Mouse (Mus musculus) intestine, embryonic 15.5 days (tissue): ENCODE results near the gene Atr. TPM values are rescaled to one million over a fixed set of nuclear protein-coding genes. Genes with fewer than 3 reads are reported as not detected.

ENCODE experiments used
- ATAC-seq: fragments of 200-750 bp; cut with Nextera tagmentation; 2 replicates; pipeline ENCODE4 v1.8.0; 2017; ENCODE audit warnings: moderate TSS enrichment, moderate library complexity
- H3K27ac ChIP-seq: fragments of 300-500 bp; sonication (generic); 2 replicates; pipeline ENCODE4 v1.5.1; 2015; ENCODE audit warnings: mild to moderate bottlenecking, inconsistent platforms
- H3K27me3 ChIP-seq: fragments of 300-500 bp; sonication (generic); replicated peaks from 2 replicates; pipeline ENCODE4 v1.6.1; 2015; ENCODE audit warnings: inconsistent platforms
- H3K36me3 ChIP-seq: fragments of 300-500 bp; sonication (generic); 2 replicates; pipeline ENCODE4 v1.6.1; 2015; ENCODE audit warnings: inconsistent platforms
- H3K4me1 ChIP-seq: fragments of 300-500 bp; sonication (generic); replicated peaks from 2 replicates; pipeline ENCODE4 v1.6.1; 2015; ENCODE audit warnings: inconsistent platforms
- H3K4me2 ChIP-seq: fragments of 300-500 bp; sonication (generic); replicated peaks from 2 replicates; pipeline ENCODE4 v1.6.1; 2015; ENCODE audit warnings: mild to moderate bottlenecking, inconsistent platforms
- H3K4me3 ChIP-seq: fragments of 300-500 bp; sonication (generic); replicated peaks from 2 replicates; pipeline ENCODE4 v1.5.1; 2015; ENCODE audit warnings: inconsistent platforms
- H3K9ac ChIP-seq: fragments of 300-500 bp; sonication (generic); 2 replicates; pipeline ENCODE4 v1.6.1; 2015; ENCODE audit warnings: inconsistent platforms
- H3K9me3 ChIP-seq: fragments of 300-500 bp; sonication (generic); 2 replicates; pipeline ENCODE4 v1.6.1; 2016; ENCODE audit warnings: inconsistent platforms
- WGBS: fragments of 180-500 bp; shearing (Covaris S2); methylation state at CpG from one replicate; pipeline ENCODE4 v1.1.7; 2015; 5-methylcytosine and 5-hydroxymethylcytosine counted together
- polyA plus RNA-seq: library from polyadenylated mRNA; unstranded; fragments of >200 nt; fragmentation: Nextera tagmentation; extraction: Ambion mirVana; gene quantifications from 2 replicates; pipeline ENCODE4 v1.2.1, GENCODE M21; 2015

Atr gene
- polyA plus RNA-seq, 1 experiment from 2014 or later: 12.3 TPM

GRCm38 (mm10) chr9:95844825-95845460 lies 12.5 kb upstream of the Atr start, which contains the start of gene Pls1:
Pls1 (minus strand) TSS chr9:95845311.
- H3K9ac ChIP-seq: peak within 1 kb of the TSS; percentile 65
- under 1% methylated on average over 46 of the region's 46 CpGs for WGBS
- no peaks in the 10 kb centered on the region for H3K9me3 ChIP-seq
- H3K27ac ChIP-seq: peak within 1 kb of the TSS; percentile 60; the same call in 1 of the 2 replicates
- peak within 1 kb of the TSS; percentile 69 for H3K4me3 ChIP-seq
- ATAC-seq: peak; percentile 92
- no peaks in the 10 kb centered on the region for H3K36me3 ChIP-seq
- H3K4me2 ChIP-seq: peak within 1 kb of the TSS; percentile 92
- no peaks in the 10 kb centered on the region for H3K27me3 ChIP-seq
- no peaks in the 10 kb centered on the region; the same call in 1 of the 2 replicates for H3K4me1 ChIP-seq

GRCm38 (mm10) chr9:95845711-95846110 lies 11.7 kb upstream of the Atr start:
- Histone ChIP-seq H3K27me3 (no peaks in the 10 kb centered on the region), H3K36me3 (no peaks in the 10 kb centered on the region), H3K4me1 (no peaks in the 10 kb centered on the region; the same call in 1 of the 2 replicates), H3K9ac (no peak overlapping the region), H3K4me3 (no peak overlapping the region), H3K27ac (no peak overlapping the region), H3K9me3 (no peaks in the 10 kb centered on the region), H3K4me2 (peak overlapping the region; percentile 92)
- WGBS: 43% methylated on average over 4 of the region's 4 CpGs
- ATAC-seq: peak; percentile 61

DNA sequence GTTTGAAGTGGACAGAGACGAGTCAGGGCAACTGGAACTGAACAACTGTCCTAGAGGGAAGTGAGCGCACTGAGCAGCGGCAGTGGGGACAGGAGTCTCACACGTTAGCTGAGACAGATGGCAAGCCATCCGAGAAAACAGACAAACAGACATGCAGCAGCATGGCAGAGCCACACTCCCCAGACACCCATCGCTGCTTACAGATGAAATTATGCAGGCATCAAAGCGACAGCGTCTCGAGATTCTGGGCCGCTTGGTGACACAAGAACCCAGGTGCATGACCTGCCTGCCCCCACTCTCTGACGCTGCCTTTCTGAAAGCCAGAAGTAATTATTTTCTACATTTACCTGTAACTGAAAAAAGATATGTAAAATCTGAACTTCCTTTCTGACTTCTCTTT lies 5.7 kb upstream of the Atr start:
- Histone ChIP-seq H3K9ac (no peak overlapping the region), H3K4me1 (no peaks in the 10 kb centered on the region), H3K27me3 (no peaks in the 10 kb centered on the region), H3K4me2 (no peak overlapping the region), H3K27ac (no peak overlapping the region), H3K36me3 (no peaks in the 10 kb centered on the region), H3K9me3 (no peaks in the 10 kb centered on the region), H3K4me3 (no peak overlapping the region)
- no peak for ATAC-seq
- WGBS: 62% methylated on average over 11 of the region's 11 CpGs

DNA sequence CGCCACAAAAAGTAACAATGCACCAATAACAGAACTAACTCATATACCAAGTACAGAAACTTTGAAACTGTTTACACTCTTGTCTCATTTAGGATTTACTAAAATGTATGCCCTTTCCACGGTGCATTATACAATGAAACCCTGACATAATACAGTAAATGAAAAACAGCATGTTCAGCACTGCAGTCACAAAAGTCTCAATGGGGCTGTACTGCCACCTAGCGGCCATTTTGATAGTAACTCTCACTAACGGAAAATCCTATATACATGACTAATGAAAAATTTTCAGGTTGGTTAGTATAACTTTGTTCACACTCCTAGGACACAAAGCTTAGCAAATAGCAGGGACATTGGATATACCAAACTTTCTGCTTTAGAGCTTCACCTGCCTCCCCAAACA lies 4.5 kb upstream of the Atr start:
- no peak overlapping the region for H3K4me3 ChIP-seq
- no peaks in the 10 kb centered on the region for H3K4me1 ChIP-seq
- no peaks in the 10 kb centered on the region for H3K9me3 ChIP-seq
- WGBS: 27% methylated on average over 4 of the region's 4 CpGs
- H3K36me3 ChIP-seq: no peaks in the 10 kb centered on the region
- H3K27ac ChIP-seq: no peak overlapping the region
- ATAC-seq: no peak
- no peak overlapping the region for H3K4me2 ChIP-seq
- H3K27me3 ChIP-seq: no peaks in the 10 kb centered on the region
- no peak overlapping the region for H3K9ac ChIP-seq

GRCm38 (mm10) chr9:95854891-95855290 lies 2.5 kb upstream of the Atr start:
- no peaks in the 10 kb centered on the region for H3K9me3 ChIP-seq
- no peaks in the 10 kb centered on the region for H3K27me3 ChIP-seq
- peak; percentile 40 for ATAC-seq
- 43% methylated on average over 2 of the region's 2 CpGs for WGBS
- H3K9ac ChIP-seq: no peak overlapping the region
- H3K4me3 ChIP-seq: no peak overlapping the region
- no peaks in the 10 kb centered on the region for H3K4me1 ChIP-seq
- H3K27ac ChIP-seq: 0 out of 2 replicates have a peak overlapping the region, but pooled peaks have one; percentile 15
- no peak overlapping the region for H3K4me2 ChIP-seq
- H3K36me3 ChIP-seq: no peaks in the 10 kb centered on the region

GRCm38 (mm10) chr9:95856004-95856403 lies 1.4 kb upstream of the Atr start:
- Histone ChIP-seq H3K9me3 (no peaks in the 10 kb centered on the region), H3K4me1 (no peaks in the 10 kb centered on the region), H3K36me3 (no peaks in the 10 kb centered on the region), H3K4me2 (no peak overlapping the region), H3K27me3 (no peaks in the 10 kb centered on the region), H3K4me3 (no peak overlapping the region), H3K9ac (no peak overlapping the region), H3K27ac (no peak overlapping the region)
- WGBS: 89% methylated on average over 4 of the region's 4 CpGs
- no peak for ATAC-seq

DNA sequence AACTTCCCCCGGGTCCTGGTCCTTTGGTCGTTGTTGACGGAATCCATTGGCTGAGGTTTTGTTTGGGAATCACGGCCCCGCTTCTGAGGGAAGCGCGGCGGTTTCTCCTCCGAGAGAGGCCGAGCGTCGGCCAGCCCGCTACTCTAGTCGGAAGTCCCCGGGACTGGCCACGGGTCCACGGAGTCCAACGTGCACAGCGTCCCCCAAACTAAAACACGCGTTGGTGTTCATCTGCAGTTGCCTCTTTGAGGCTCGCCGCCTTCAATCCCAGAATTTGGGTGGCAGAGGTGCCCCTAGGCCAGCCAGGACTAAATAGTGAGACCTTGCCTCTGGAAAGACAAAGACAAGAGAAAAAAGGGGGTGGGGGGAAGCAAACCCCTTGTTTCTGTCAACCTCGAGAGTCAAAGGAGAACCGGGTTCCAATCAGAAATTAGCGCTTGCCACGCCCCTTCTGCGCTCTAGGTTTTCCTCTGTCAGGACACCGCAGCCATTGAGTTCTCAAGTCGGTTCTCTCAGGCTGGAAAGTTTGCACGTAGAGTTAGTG lies 702 bp downstream of the Atr start:
- Histone ChIP-seq H3K36me3 (no peaks in the 10 kb centered on the region), H3K9ac (peak overlapping the region; percentile 73), H3K4me2 (peak overlapping the region; percentile 95), H3K27ac (peak overlapping the region; percentile 63), H3K9me3 (no peaks in the 10 kb centered on the region), H3K27me3 (no peaks in the 10 kb centered on the region), H3K4me3 (peak overlapping the region; percentile 89), H3K4me1 (no peaks in the 10 kb centered on the region)
- under 1% methylated on average over 31 of the region's 31 CpGs for WGBS
- ATAC-seq: peak; percentile 46

- Histone ChIP-seq H3K27me3 (no peaks in the 10 kb centered on the region), H3K9me3 (no peaks in the 10 kb centered on the region), H3K36me3 (no peaks in the 10 kb centered on the region), H3K4me1 (no peaks in the 10 kb centered on the region), H3K4me2 (no peak overlapping the region), H3K4me3 (no peak overlapping the region), H3K9ac (no peak overlapping the region), H3K27ac (no peak overlapping the region)
- no peak for ATAC-seq
- 74% methylated on average over 5 of the region's 5 CpGs for WGBS
Measured at GRCm38 (mm10) chr9:95878246-95878645, 20.8 kb downstream of the Atr start.

- 87% methylated on average over 2 of the region's 2 CpGs for WGBS
- no peak overlapping the region for H3K9ac ChIP-seq
- no peaks in the 10 kb centered on the region for H3K9me3 ChIP-seq
- no peaks in the 10 kb centered on the region for H3K36me3 ChIP-seq
- H3K4me2 ChIP-seq: no peak overlapping the region
- no peak overlapping the region for H3K27ac ChIP-seq
- no peak overlapping the region for H3K4me3 ChIP-seq
- H3K27me3 ChIP-seq: no peaks in the 10 kb centered on the region
- ATAC-seq: no peak
- H3K4me1 ChIP-seq: no peaks in the 10 kb centered on the region
Measured at GRCm38 (mm10) chr9:95882751-95883150, 25.4 kb downstream of the Atr start.

- WGBS: 79% methylated on average over 5 of the region's 5 CpGs
- Histone ChIP-seq H3K27me3 (no peaks in the 10 kb centered on the region), H3K36me3 (0 out of 2 replicates have a peak, but pooled peaks cover 2% of the 10 kb centered on the region), H3K9me3 (no peaks in the 10 kb centered on the region), H3K27ac (no peak overlapping the region), H3K4me2 (no peak overlapping the region), H3K4me3 (no peak overlapping the region), H3K4me1 (no peaks in the 10 kb centered on the region), H3K9ac (no peak overlapping the region)
- ATAC-seq: no peak
Measured at GRCm38 (mm10) chr9:95897392-95897791, 40.0 kb downstream of the Atr start.

DNA sequence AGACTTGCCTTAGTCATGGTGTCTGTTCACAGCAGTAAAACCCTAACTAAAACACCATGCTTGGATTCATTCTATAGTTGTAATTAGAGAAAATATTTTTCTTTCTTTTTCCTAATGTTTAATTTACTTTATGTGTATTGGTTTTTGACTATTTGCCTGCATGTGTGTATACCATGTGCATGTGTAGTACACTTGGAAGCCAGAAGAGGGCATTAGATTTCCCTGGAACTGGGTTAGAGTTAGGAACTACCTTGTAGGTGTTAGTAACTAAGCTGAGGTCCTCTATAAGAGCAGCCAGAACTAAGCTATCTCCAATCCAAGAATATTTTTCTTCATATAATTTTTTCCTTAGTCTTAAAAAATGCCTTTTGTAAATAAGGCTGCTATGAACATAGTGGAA lies 75.5 kb downstream of the Atr start:
- Histone ChIP-seq H3K27ac (no peak overlapping the region), H3K36me3 (no peaks in the 10 kb centered on the region), H3K4me1 (no peaks in the 10 kb centered on the region), H3K4me3 (no peak overlapping the region), H3K27me3 (no peaks in the 10 kb centered on the region), H3K4me2 (no peak overlapping the region), H3K9ac (no peak overlapping the region), H3K9me3 (no peaks in the 10 kb centered on the region)
- no peak for ATAC-seq

- H3K9me3 ChIP-seq: no peaks in the 10 kb centered on the region
- H3K36me3 ChIP-seq: no peaks in the 10 kb centered on the region
- H3K4me1 ChIP-seq: 0 out of 2 replicates have a peak, but pooled peaks cover 2% of the 10 kb centered on the region
- H3K9ac ChIP-seq: no peak overlapping the region
- H3K27ac ChIP-seq: no peak overlapping the region
- ATAC-seq: no peak
- H3K27me3 ChIP-seq: no peaks in the 10 kb centered on the region
- peak overlapping the region; percentile 65 for H3K4me2 ChIP-seq
- peak overlapping the region; percentile 81; the same call in 1 of the 2 replicates for H3K4me3 ChIP-seq
- 73% methylated on average over 4 of the region's 4 CpGs for WGBS
Measured at GRCm38 (mm10) chr9:95953658-95954057, 96.3 kb downstream of the Atr start.

- WGBS: under 1% methylated on average over 7 of the region's 7 CpGs
- peak; percentile 58 for ATAC-seq
- H3K36me3 ChIP-seq: no peaks in the 10 kb centered on the region
- H3K27me3 ChIP-seq: no peaks in the 10 kb centered on the region
- peak overlapping the region; percentile 65 for H3K4me2 ChIP-seq
- 0 out of 2 replicates have a peak, but pooled peaks cover 7% of the 10 kb centered on the region for H3K4me1 ChIP-seq
- H3K9me3 ChIP-seq: no peaks in the 10 kb centered on the region
- peak overlapping the region; percentile 86 for H3K27ac ChIP-seq
- H3K4me3 ChIP-seq: peak overlapping the region; percentile 81
- H3K9ac ChIP-seq: peak overlapping the region; percentile 98
Measured at GRCm38 (mm10) chr9:95954226-95954584, 96.8 kb downstream of the Atr start.
